Mouse (Mus musculus): ENCODE measurements around the gene Cela1. TPM values are rescaled to one million over a fixed set of nuclear protein-coding genes. Genes with fewer than 3 reads are reported as not detected.

The Cela1 gene
- total and polyA plus RNA-seq, 3 experiments: 0.54 to 2.9 TPM; not detected in 1

- TF ChIP-seq GATA2 (IDR thresholded peaks at IDR 0.05; ENCODE audit: borderline replicate concordance, low read depth, low read length): no peak
- TF ChIP-seq CTCF (IDR thresholded peaks at IDR 0.05; ENCODE audit: low read depth, low read length): no peak
- TF ChIP-seq TAL1 (conservative IDR thresholded peaks at IDR 0.05; ENCODE audit: low read depth, low read length): no peak
- no peak for TF ChIP-seq POLR2AphosphoS5 (IDR thresholded peaks at IDR 0.05; ENCODE audit: insufficient replicate concordance, low read depth, low read length)
- no peak for TF ChIP-seq GATA1 (IDR thresholded peaks at IDR 0.05; ENCODE audit: borderline replicate concordance, low read length)
- H3K9me3 ChIP-seq (replicated peaks): no peaks in the 10 kb centered on the region
- H3K27me3 ChIP-seq (ENCODE audit: insufficient read depth, low read length): peaks cover 8% of the 10 kb centered on the region; the same call in 1 of the 2 replicates
- no peaks in the 10 kb centered on the region for H3K36me3 ChIP-seq (replicated peaks)
- peaks cover 13% of the 10 kb centered on the region for H3K4me1 ChIP-seq (ENCODE audit: insufficient read depth, low read depth, low read length)
- no peak for ATAC-seq (ENCODE audit: extremely low read depth, insufficient number of reproducible peaks, low FRiP score, poor library complexity, severe bottlenecking)
- H3K4me3 ChIP-seq (ENCODE audit: low read depth, low read length): no peak overlapping the region
- no peak for DNase-seq (ENCODE audit: low spot score)
Observed at GRCm38 (mm10) chr15:100681770-100682169, 6.0 kb downstream of the Cela1 start.

DNA sequence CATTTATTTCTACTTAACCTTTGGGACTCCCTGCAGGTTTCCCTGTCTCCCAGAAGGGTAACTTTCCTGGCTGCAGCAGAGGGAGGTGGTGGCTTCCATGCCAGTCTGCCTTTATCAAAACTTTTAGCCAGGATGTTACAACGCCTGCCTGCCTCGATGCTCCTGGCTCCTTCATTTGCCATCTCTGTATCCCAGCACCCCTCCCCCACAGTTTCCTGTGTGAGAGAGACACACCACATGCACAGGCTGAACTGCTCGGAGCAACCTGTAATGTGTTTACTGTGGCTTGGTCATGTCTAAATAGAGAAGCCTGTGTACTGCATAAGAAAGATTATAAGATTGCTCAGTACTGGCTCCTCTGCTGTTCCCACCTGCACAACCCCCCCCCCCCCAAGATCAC is 7.3 kb downstream of the Cela1 start:
- Histone ChIP-seq H3K27me3 (ENCODE audit: insufficient read depth, low read length) (peaks cover 4% of the 10 kb centered on the region; the same call in 1 of the 2 replicates), H3K9me3 (replicated peaks) (no peaks in the 10 kb centered on the region), H3K4me1 (ENCODE audit: insufficient read depth, low read depth, low read length) (peaks cover 19% of the 10 kb centered on the region), H3K4me3 (ENCODE audit: low read depth, low read length) (no peak overlapping the region), H3K36me3 (replicated peaks) (no peaks in the 10 kb centered on the region)
- TF ChIP-seq GATA2 (IDR thresholded peaks at IDR 0.05; ENCODE audit: borderline replicate concordance, low read depth, low read length): no peak
- ATAC-seq (ENCODE audit: extremely low read depth, insufficient number of reproducible peaks, low FRiP score, poor library complexity, severe bottlenecking) (no peak), DNase-seq (ENCODE audit: low spot score) (no peak)

GRCm38 (mm10) chr15:100679005-100679404 is 8.7 kb downstream of the Cela1 start:
- H3K27me3 ChIP-seq (ENCODE audit: insufficient read depth, low read length): peaks cover 4% of the 10 kb centered on the region; the same call in 1 of the 2 replicates
- DNase-seq (ENCODE audit: low spot score): no peak
- peaks cover 30% of the 10 kb centered on the region for H3K4me1 ChIP-seq (ENCODE audit: insufficient read depth, low read depth, low read length)
- TF ChIP-seq TAL1 (conservative IDR thresholded peaks at IDR 0.05; ENCODE audit: low read depth, low read length): no peak
- TF ChIP-seq GATA1 (IDR thresholded peaks at IDR 0.05; ENCODE audit: borderline replicate concordance, low read length): no peak
- no peak for TF ChIP-seq GATA2 (IDR thresholded peaks at IDR 0.05; ENCODE audit: borderline replicate concordance, low read depth, low read length)
- TF ChIP-seq POLR2AphosphoS5 (IDR thresholded peaks at IDR 0.05; ENCODE audit: insufficient replicate concordance, low read depth, low read length): no peak
- TF ChIP-seq CTCF (IDR thresholded peaks at IDR 0.05; ENCODE audit: low read depth, low read length): no peak
- no peak overlapping the region for H3K4me3 ChIP-seq (ENCODE audit: low read depth, low read length)
- H3K9me3 ChIP-seq (replicated peaks): no peaks in the 10 kb centered on the region
- ATAC-seq (ENCODE audit: extremely low read depth, insufficient number of reproducible peaks, low FRiP score, poor library complexity, severe bottlenecking): no peak
- no peaks in the 10 kb centered on the region for H3K36me3 ChIP-seq (replicated peaks)

DNA sequence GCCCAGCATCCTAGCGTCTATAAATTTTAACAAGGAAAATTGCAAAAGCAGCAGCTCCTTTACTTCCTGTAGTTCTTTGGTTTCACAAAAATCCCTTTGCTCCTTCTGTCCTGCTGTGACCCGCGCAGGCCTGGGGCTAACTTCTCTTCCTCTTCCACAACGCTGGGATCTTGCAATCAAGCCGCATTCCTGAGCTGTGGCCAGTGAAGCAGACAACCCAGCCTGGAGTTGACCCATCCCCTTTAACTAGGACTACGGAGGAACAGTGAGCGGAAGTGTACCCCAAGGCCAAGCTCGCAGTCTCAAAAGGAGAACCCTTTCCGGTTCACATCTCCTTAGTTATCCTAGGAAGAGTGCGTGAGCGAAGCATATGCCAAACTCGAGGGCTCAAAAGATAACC is 9.1 kb downstream of the Cela1 start:
- Histone ChIP-seq H3K4me3 (ENCODE audit: low read depth, low read length) (no peak overlapping the region), H3K36me3 (replicated peaks) (no peaks in the 10 kb centered on the region), H3K9me3 (replicated peaks) (no peaks in the 10 kb centered on the region), H3K27me3 (ENCODE audit: insufficient read depth, low read length) (peaks cover 4% of the 10 kb centered on the region; the same call in 1 of the 2 replicates), H3K4me1 (ENCODE audit: insufficient read depth, low read depth, low read length) (peaks cover 33% of the 10 kb centered on the region)
- DNase-seq (ENCODE audit: low spot score): no peak
- ATAC-seq (ENCODE audit: extremely low read depth, insufficient number of reproducible peaks, low FRiP score, poor library complexity, severe bottlenecking): no peak
- TF ChIP-seq CTCF (IDR thresholded peaks at IDR 0.05; ENCODE audit: low read depth, low read length) (no peak), GATA2 (IDR thresholded peaks at IDR 0.05; ENCODE audit: borderline replicate concordance, low read depth, low read length) (no peak), POLR2AphosphoS5 (IDR thresholded peaks at IDR 0.05; ENCODE audit: insufficient replicate concordance, low read depth, low read length) (no peak), GATA1 (IDR thresholded peaks at IDR 0.05; ENCODE audit: borderline replicate concordance, low read length) (no peak), TAL1 (conservative IDR thresholded peaks at IDR 0.05; ENCODE audit: low read depth, low read length) (no peak)

- Histone ChIP-seq H3K4me3 (ENCODE audit: low read depth, low read length) (no peak overlapping the region), H3K4me1 (ENCODE audit: insufficient read depth, low read depth, low read length) (peaks cover 39% of the 10 kb centered on the region), H3K36me3 (replicated peaks) (no peaks in the 10 kb centered on the region), H3K27me3 (ENCODE audit: insufficient read depth, low read length) (peaks cover 4% of the 10 kb centered on the region; the same call in 1 of the 2 replicates), H3K9me3 (replicated peaks) (no peaks in the 10 kb centered on the region)
- ATAC-seq (ENCODE audit: extremely low read depth, insufficient number of reproducible peaks, low FRiP score, poor library complexity, severe bottlenecking) (no peak), DNase-seq (ENCODE audit: low spot score) (no peak)
- no peak for TF ChIP-seq POLR2AphosphoS5 (IDR thresholded peaks at IDR 0.05; ENCODE audit: insufficient replicate concordance, low read depth, low read length)
- TF ChIP-seq TAL1 (conservative IDR thresholded peaks at IDR 0.05; ENCODE audit: low read depth, low read length): no peak
- TF ChIP-seq GATA2 (IDR thresholded peaks at IDR 0.05; ENCODE audit: borderline replicate concordance, low read depth, low read length): no peak
- no peak for TF ChIP-seq CTCF (IDR thresholded peaks at IDR 0.05; ENCODE audit: low read depth, low read length)
- TF ChIP-seq GATA1 (IDR thresholded peaks at IDR 0.05; ENCODE audit: borderline replicate concordance, low read length): no peak
Observed at GRCm38 (mm10) chr15:100677675-100678074, 10.0 kb downstream of the Cela1 start.

DNA sequence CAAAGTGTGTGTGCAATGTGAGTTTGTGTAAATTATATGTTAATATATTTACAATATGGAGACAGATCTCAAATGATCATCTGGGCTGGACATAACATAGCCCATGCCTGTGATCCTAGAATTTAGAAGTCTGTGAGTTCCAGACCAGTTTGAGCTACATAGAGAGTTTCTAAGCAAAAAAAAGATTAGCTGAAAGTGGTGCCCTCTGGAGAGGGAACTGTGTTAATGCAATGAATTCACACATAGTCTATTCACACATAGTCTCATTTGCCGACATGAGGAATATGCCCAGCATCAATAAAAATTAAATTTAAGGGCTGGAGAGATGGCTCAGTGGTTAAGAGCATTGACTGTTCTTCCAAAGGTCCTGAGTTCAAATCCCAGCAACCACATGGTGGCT is 11.2 kb downstream of the Cela1 start:
- Histone ChIP-seq H3K27me3 (ENCODE audit: insufficient read depth, low read length) (peaks cover 4% of the 10 kb centered on the region; the same call in 1 of the 2 replicates), H3K36me3 (replicated peaks) (no peaks in the 10 kb centered on the region), H3K4me1 (ENCODE audit: insufficient read depth, low read depth, low read length) (peaks cover 39% of the 10 kb centered on the region), H3K4me3 (ENCODE audit: low read depth, low read length) (no peak overlapping the region), H3K9me3 (replicated peaks) (no peaks in the 10 kb centered on the region)
- DNase-seq (ENCODE audit: low spot score): no peak
- TF ChIP-seq TAL1 (conservative IDR thresholded peaks at IDR 0.05; ENCODE audit: low read depth, low read length): no peak
- TF ChIP-seq GATA1 (IDR thresholded peaks at IDR 0.05; ENCODE audit: borderline replicate concordance, low read length): no peak
- TF ChIP-seq CTCF (IDR thresholded peaks at IDR 0.05; ENCODE audit: low read depth, low read length): no peak
- TF ChIP-seq POLR2AphosphoS5 (IDR thresholded peaks at IDR 0.05; ENCODE audit: insufficient replicate concordance, low read depth, low read length): no peak
- no peak for TF ChIP-seq GATA2 (IDR thresholded peaks at IDR 0.05; ENCODE audit: borderline replicate concordance, low read depth, low read length)
- ATAC-seq (ENCODE audit: extremely low read depth, insufficient number of reproducible peaks, low FRiP score, poor library complexity, severe bottlenecking): no peak
